Mouse (Mus musculus): ENCODE measurements around the gene Atp4b. TPM values are rescaled to one million over a fixed set of nuclear protein-coding genes. Genes with fewer than 3 reads are reported as not detected.
A peak's percentile ranks its signal among the peaks of the same experiment; 100 is the strongest.

Gene Atp4b
- total RNA-seq, 2 experiments from 2014 or later: not detected

DNA sequence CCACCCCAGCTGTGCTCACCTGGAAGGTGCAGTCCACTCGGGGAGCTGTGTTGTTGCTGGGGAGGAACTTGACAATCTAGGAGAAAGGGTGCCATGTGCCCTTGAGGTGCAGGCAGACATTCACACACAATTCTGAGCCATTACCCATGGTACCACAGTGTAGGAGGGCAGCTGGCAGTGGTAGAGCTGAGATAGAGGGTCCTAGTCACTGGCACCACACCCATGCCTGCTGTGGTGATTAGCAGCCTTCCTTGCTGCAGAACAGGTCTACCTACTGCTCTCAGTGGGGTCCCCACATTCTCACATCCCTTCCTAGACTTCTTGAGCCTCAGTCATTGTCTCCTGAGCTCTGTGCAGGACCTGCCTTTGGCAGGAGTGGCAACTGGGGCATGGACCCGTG, 7.9 kb downstream of the Atp4b start:
- intact Hi-C loops (cut with DNase I; ENCODE audit: low total_unique reads): no loop called here
- no peak for DNase-seq

DNA sequence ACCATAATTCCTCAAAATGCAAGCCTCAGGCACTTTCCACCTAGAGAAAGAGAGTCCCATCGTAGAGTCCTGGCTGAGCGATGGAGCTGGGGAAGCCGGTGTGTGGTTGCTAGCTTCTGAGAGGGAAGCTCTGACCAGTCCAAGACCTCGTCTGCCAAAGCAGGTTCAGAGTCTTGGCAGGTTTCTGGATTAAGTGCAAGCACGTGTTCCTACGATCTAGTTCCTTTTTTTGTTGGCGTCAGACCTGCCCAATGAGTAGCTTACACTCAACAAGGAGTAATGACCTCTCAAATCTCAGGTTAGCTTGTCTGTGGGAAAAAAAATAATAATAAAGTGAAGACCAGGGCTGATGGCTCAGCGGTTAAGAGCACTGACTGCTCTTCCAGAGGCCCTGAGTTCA, 8.9 kb downstream of the Atp4b start:
- intact Hi-C loops (cut with DNase I; ENCODE audit: low total_unique reads): no loop called here
- no peak for DNase-seq

DNA sequence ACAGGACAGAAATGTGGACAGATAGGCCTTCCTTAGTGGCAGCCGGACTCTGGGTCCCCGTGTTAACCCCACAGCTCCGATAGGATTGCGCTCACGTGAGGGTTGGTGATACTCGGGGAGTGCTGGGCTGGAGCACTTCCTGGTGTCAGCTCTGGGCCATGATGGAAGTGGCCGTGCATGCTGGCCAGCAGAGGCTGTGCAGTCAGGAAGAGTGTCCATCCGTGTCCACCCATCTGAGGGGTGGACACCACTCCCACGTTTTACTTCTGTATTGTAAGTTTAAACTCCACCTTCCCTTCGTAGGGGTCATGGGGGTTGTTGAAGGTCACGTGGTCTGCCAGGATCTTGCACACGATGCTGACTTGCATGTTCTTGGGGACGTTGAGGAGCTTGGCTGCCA, 10.3 kb downstream of the Atp4b start:
- intact Hi-C loops (cut with DNase I; ENCODE audit: low total_unique reads): no loop called here
- DNase-seq: no peak

DNA sequence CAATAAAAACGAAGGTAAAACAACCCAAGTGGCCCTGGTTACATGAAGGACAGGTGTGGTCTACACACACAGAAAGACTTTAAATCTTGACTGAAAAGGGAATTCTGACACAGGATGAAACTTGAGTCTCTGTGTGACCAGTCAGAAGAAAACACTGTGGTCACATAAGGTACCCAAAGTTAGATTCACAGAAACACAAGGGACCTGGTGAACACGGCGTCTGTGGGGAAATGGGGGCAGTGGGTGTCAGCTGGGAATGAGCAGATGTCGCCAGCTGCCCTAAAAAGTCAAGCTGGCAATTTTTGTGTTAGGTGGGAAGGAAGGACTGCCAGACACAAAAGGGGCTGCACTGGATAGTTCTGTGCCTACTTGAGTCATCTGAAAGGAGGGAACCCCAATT, 13.6 kb downstream of the Atp4b start:
- intact Hi-C loops (cut with DNase I; ENCODE audit: low total_unique reads): no loop called here

DNA sequence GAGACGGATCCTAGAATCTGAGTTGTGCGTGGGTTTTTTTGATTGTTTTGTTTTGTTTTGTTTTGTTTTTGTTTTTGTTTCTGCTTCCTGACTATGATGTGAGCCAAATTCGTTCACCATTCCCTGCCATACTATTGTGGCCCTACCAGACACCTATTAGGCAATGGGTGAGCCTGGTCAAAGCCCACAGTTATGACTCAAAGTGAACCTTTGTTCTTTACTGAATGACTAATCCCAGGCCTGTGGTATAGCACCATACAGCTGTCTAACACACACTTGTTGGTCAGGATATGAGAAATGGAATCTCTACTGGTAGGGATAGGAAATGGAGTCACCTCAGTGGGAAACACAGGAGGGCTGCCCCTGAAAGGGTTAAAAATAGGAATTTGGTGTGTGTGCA, 14.1 kb downstream of the Atp4b start:
- DNase-seq: no peak
- intact Hi-C loops (cut with DNase I; ENCODE audit: low total_unique reads): no loop called here

More for the DNA sequence above, 13.6 kb downstream of the Atp4b start:
- no peak for DNase-seq

DNA sequence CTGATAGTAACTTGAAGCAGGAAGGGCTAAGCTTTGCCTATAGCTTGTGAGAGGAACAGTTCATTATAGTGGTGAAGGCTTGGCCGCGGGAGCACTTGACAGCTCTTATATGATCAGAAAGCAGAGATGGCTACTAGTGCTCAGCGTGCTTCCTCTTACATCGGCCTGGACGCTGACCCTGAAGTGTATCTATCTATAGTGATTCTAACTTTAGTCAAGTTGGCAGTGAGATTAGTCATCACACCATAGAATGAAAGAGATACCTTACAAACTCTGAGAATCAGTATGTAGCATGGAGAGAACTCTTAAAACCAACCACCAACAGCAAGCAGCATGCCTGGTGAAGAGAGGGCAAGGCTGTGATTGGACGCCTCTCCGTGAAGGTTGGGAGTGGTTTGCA, 15.0 kb downstream of the Atp4b start:
- no peak for DNase-seq
- intact Hi-C loops (cut with DNase I; ENCODE audit: low total_unique reads): no loop called here

DNA sequence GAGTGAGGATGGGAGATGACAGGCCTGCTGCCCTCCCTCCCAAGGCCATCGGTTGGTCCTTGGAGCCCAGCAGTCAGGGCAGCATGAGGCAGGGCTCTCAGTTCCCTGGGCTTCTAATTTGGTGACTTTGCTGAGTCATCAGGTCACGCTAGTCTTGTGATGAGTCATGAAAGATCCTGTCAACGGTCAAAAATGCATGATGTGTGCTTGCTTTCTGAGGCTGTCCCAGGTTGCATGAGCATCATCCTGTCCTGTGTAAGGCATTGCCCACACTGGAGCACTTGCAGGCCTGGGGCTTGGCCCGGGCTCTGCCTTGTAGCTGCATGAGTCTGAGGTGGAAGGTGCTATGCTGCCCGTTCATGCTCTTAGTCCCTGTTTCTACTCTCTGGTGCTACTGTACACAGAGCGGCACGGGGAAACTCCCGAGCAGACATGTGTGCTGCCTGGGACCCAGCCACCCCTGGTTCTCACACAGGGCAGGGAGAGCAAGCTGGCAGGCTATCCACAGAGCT, 23.4 kb downstream of the Atp4b start:
- no peak for DNase-seq
- intact Hi-C loops (cut with DNase I; ENCODE audit: low total_unique reads): no loop called here

DNA sequence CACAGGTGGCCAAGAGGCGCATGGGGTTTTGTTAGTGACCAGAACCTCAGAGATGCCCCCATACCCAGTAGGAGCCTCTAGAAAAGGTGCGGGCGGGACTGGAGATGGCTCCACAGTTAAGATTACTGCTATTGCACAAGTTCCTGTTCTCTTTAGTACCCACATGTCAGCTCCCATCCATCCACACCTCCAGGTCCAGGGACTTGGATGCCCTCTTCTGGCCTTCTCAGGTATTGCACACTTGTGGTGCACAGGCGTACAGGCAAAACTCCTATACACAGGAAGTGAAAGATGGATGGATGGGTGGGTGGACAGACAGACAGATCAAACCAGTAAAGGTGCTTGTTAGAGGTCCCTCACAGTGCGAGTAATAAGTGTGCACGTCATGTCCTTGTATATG, 34.8 kb downstream of the Atp4b start:
- intact Hi-C loops (cut with DNase I; ENCODE audit: low total_unique reads): no loop called here
- no peak for DNase-seq

DNA sequence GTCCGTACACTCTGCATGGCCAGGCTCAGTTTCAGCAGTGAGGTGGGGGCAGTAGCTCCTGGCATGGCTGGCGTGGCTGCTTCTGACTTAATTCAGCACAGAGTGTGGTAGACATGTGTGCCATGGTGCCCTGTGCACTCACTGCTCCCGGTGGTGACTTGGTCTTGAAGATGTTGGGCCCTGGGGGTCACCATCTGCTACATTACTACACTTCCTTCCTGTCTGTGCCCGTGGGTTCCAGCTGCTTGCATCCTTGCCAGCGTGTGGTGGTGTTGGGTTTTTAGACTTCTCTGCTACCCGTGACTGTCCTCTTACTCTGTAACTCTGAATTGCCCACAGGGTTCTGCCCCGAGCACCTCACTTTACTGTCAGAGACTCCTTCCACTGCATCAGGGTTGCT, 36.4 kb downstream of the Atp4b start:
- DNase-seq: no peak
- intact Hi-C loops (cut with DNase I; ENCODE audit: low total_unique reads): no loop called here

DNA sequence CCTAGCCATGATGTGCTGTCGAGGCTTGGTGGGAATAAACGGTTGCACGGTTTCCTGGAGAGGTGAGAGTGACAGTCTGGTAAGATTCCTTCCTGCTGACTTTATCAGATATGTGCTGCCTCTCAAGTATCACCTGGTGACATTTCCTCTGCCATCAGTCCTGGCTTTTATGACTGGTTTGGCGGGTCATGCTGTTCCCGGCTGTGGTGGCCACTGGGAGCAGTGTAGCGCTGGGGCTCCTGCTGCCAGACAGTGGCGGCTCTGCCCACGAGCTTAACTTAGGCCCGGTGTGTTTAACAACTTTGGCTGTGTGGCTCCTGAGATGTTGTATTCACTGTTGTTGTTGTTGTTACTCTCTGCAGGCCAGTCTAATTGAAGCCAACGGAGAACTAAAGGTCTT, 39.9 kb downstream of the Atp4b start:
- intact Hi-C loops (cut with DNase I; ENCODE audit: low total_unique reads): no loop called here
- peak; percentile 32 for DNase-seq

DNA sequence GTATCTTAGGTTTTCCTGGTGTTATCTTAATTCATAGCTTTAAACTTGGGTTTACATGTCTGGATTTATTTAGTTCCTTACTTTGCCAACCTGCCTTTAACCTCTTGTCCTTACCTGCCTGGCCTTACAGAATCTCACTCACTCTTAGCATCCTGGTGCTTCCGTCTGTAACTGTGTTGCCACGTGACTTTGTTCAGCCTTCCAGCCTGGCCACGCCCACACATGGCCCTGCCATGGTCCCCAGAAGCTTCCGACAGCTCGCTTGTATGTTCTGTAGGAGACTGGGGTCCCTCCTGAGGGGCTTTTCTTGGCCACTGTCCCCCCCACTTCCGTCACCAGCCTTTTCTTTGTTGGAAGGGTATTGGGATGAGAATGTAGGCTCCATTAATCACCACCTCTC, 40.4 kb downstream of the Atp4b start:
- intact Hi-C loops (cut with DNase I; ENCODE audit: low total_unique reads): no loop called here

DNA sequence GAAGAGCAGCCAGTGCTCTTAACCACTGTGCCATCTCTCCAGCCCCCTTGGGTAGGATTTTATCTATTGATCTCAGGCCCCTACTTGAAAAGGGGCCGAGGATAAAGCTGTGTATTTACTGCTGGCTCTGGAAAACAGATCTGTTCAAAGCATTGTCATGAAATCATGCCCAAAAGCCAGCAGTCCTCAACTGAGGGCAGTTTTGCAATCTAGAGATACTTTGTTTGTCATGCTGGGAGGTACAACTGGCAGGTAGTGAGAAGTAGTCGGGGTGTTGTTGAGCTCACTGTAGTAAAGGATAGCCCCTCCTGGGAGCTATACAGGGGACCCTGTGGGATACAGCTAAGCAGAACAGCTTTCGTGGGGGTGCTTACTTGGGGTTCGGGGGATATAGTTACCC, 42.7 kb downstream of the Atp4b start:
- intact Hi-C loops (cut with DNase I; ENCODE audit: low total_unique reads): no loop called here
- DNase-seq: no peak

More for the DNA sequence above, 40.4 kb downstream of the Atp4b start:
- DNase-seq: no peak

DNA sequence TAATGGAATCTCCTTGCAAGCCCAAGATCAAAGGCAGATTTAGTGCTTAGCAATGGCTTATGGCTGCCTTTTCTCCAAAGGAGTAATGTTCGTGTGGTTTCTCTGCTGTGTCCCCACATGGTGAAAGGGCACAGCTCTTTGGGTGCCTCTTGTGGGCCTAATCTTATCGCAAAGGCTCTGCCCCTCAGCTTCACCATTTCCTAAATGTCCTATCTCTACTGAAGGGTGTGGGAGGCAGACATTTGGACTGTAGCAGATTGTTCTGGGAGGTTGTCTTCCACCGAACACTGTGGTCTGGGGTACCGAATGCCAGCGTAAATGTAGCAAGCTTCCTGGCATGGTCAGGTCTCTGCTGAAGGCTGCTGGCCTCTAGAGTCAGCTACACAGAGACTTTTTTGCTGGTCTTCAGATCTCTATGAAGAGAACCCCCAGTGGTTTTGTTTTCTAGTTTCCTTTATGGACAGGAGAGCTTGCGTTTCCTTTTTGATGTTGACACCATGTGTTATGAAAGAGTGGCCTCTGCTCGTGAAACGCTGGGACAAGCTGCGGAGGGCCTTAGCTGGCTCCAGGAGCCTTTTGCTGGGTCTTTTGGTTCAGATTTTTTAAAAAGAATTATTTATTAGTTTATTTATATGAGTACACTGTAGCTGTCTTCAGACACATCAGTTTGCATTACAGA, 43.3 kb downstream of the Atp4b start:
- no peak for DNase-seq
- intact Hi-C loops (cut with DNase I; ENCODE audit: low total_unique reads): no loop called here

DNA sequence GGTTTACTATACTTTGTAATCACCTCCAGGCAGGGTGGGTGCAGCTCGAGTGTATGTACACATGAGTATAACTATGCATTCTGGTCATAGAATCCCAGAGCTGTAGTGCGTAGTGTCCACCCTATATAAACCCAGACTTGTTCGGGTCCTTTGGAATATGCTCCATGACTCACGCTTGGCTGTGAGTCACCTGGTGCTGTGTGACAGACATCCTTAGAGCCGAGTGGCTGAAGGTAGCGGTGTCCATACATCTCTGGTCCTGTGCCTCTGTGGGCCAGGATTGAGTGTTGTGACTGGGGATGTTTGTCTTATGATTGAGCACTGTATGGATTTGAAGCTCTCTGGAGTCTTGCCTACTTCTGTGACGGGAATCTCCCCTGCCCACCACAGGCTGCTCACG, 44.0 kb downstream of the Atp4b start:
- intact Hi-C loops (cut with DNase I; ENCODE audit: low total_unique reads): no loop called here

DNA sequence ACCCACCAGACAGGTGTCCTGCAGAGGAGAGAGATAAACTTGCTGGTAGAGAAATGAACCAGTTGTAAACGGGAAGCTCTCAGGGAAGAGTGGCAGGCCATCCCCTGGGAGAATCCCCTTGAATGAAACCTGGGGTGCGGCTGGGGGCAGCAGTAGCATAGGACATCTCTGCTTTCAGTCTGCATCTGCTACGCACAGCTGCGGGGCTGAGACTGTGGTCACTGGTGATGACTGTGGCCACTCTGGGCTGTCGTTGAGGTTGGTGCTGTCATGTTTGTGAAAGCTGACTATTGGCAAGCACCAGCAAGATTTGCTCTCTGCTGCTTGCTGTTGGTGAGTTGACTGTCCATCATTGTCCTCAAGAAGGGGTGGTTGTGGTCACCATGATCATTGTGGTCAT, 45.0 kb downstream of the Atp4b start:
- no peak for DNase-seq
- intact Hi-C loops (cut with DNase I; ENCODE audit: low total_unique reads): no loop called here

More for the DNA sequence above, 44.0 kb downstream of the Atp4b start:
- no peak for DNase-seq

DNA sequence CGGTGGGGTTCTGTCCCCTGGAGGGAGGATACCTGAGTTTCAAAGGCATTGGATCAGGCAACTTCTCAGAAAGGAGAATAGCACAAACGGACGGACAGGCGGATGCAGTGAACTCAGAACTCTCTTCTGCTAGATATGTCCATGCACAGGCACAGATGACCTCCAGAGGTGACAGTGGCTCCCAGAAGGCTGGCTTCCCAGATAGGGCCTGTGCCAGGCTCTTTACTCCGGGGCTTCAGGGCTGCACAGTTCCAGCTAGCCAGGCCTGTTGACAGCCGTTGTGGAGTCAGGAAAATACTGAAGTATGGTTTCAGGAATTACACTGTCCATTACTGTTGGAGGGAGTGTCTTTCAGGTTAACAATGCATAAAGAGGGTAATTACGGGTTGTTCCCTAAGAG, 46.6 kb downstream of the Atp4b start:
- DNase-seq: no peak
- intact Hi-C loops (cut with DNase I; ENCODE audit: low total_unique reads): no loop called here

DNA sequence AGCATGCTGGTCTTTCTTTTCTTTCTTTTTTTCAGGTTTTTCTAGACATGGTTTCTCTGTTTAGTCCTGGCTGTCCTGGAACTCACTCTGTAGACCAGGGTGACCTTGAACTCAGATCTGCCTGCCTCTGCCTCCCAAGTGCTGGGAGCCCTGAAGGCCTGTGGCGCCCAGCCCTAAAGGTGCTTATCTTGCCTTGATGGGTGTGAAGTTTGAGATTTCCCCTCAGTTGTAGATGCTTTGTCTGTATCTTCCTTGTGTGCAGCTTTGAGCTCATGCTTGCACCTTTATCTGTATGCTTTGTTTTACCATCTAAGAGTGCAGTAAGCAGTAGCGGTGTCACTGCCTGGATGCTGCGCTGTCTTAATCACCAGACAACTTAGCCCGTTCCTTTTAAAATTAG, 53.5 kb downstream of the Atp4b start:
- DNase-seq: no peak
- intact Hi-C loops (cut with DNase I; ENCODE audit: low total_unique reads): no loop called here

DNA sequence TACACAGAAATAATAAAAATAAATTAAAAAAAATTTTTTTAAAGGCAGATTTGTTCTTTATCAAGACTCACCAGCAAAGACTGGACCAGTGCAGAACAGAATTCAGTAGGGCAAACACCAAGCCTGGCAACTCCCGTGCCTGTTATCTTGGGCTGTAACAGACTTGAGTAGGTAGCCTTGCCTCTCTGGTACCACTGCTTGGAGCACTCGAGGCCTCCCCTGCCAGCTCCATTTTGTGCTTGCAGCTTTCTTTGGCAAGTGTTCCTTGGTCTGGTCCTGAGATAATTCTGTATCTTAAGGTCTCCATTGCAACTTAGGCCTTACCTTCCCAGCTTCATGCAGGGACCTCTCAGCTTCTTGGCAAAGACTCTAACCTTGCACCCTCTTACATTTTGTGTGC, 54.3 kb downstream of the Atp4b start:
- intact Hi-C loops (cut with DNase I; ENCODE audit: low total_unique reads): no loop called here
- no peak for DNase-seq

DNA sequence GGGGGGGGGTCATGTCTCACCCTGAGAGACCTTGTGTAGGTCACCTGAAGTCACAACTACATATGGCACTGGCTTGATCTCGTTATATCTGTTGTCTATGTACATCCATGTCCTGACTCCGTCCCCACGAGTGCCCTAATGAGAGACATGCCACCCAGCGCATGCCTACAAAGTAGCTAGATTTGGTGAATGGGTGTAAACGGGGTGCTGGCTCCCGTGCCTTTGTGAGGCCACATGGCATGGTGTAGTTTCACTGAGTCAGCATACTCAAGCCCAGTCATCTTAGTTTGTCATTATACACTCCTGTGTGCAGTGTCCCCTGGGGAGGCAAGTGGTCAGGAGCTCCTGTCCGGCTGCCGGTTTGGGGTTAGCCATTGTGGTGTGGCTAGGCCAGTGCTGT, 56.0 kb downstream of the Atp4b start:
- DNase-seq: no peak
- intact Hi-C loops (cut with DNase I; ENCODE audit: low total_unique reads): no loop called here

DNA sequence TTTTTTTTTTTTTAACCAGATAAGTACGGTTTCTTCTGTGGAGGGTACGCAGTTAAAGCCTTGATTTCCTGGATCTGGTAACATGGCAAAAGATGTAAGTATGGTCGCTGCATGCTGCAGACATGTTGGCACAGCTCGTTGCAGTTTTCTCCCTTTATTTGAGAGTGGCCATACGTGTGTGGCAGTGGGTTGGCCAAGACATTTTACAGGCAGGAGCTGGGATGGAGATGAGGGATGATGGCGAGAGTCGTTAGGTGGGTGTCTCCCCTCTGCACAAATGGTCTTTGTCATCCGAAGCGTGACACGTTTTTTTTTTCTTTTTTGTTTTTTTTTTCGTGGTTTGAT, 57.0 kb downstream of the Atp4b start:
- intact Hi-C loops (cut with DNase I; ENCODE audit: low total_unique reads): no loop called here
- DNase-seq: no peak

DNA sequence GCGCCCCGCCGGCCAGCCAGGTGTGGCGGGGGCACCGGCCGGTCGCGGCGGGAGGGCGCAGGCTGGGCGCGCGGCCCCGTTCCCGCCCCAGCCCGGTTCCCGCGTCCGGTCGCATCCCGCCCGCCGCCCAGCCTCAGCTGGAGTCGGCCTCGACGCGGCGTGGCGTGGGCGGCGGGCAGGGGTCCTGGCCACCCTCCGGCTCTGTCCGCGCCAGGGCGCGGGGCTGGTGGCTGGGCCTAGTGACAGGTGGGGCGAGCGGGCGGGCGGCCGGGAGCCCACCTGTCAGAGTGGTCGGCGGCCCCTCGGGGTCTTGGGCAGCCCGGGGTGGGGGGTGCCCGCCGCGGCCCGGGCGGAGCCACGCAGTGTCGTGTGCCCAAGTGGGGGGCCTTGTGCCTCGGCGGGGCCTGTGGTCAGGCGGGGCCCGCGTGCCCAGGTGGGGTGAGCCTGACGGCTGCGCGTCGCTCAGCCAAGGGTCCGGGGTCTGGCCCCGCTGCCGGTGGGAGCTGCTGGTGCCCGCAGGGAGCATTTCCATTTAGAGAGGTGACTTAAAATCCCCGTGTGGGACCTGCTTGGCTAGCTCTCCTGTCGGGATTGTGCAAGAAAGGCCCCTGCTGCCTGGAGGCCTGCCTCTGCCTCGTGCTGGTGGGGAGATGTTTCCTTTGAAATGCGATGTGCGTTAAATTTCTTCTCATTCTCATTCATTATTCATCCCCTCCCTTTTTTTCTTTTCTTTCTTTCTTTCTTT, 57.6 kb downstream of the Atp4b start:
- intact Hi-C loops (cut with DNase I; ENCODE audit: low total_unique reads): no loop called here
- peak; percentile 20 for DNase-seq
